Mouse (Mus musculus) midbrain, postnatal 0 days (tissue): ENCODE measurements around the gene Tlx3. TPM values are rescaled to one million over a fixed set of nuclear protein-coding genes. Genes with fewer than 3 reads are reported as not detected.

ENCODE experiments used
- ATAC-seq: fragments of 200-750 bp; cut with Nextera tagmentation; 2 replicates; pipeline ENCODE4 v1.8.0; 2017; ENCODE audit warnings: moderate number of reproducible peaks, mild to moderate bottlenecking, moderate TSS enrichment, moderate library complexity; ENCODE audit not compliant: low FRiP score
- DNase-seq: peaks from one replicate; pipeline ENCODE4 v3.0.0-alpha.2; 2015; ENCODE audit warnings: low spot score
- H3K27ac ChIP-seq: fragments of 300-500 bp; sonication (generic); 2 replicates; pipeline ENCODE4 v1.5.1; 2014; ENCODE audit warnings: low read depth, mild to moderate bottlenecking, low read length, mixed read lengths
- H3K27me3 ChIP-seq: fragments of 300-500 bp; sonication (generic); 2 replicates; pipeline ENCODE4 v1.6.1; 2014; ENCODE audit warnings: low read length, control low read depth, mixed read lengths; ENCODE audit not compliant: insufficient read depth
- H3K36me3 ChIP-seq: fragments of 300-500 bp; sonication (generic); 2 replicates; pipeline ENCODE4 v1.6.1; 2014; ENCODE audit warnings: low read length, control low read depth, mixed read lengths; ENCODE audit not compliant: insufficient read depth
- H3K4me1 ChIP-seq: fragments of 300-500 bp; sonication (generic); 2 replicates; pipeline ENCODE4 v1.6.1; 2014; ENCODE audit warnings: mild to moderate bottlenecking, control low read depth, antibody characterized with exemption, low read length, mixed read lengths; ENCODE audit not compliant: insufficient read depth
- H3K4me2 ChIP-seq: fragments of 300-500 bp; sonication (generic); 2 replicates; pipeline ENCODE4 v1.6.1; 2014; ENCODE audit warnings: low read depth, mild to moderate bottlenecking, low read length, mixed read lengths; ENCODE audit not compliant: poor library complexity, severe bottlenecking
- H3K4me3 ChIP-seq: fragments of 300-500 bp; sonication (generic); 2 replicates; pipeline ENCODE4 v1.5.1; 2014; ENCODE audit warnings: low read depth, mild to moderate bottlenecking, low read length, moderate library complexity
- H3K9ac ChIP-seq: fragments of 300-500 bp; sonication (generic); replicated peaks from 2 replicates; pipeline ENCODE4 v1.6.1; 2014; ENCODE audit warnings: mild to moderate bottlenecking, low read length, moderate library complexity, mixed read lengths; ENCODE audit not compliant: poor library complexity, severe bottlenecking
- H3K9me3 ChIP-seq: fragments of 300-500 bp; sonication (generic); 2 replicates; pipeline ENCODE4 v1.6.1; 2016; ENCODE audit warnings: low read length, control low read depth
- CTCF ChIP-seq: IDR thresholded peaks from 2 replicates; pipeline ENCODE4 v1.5.1; 2016; ENCODE audit warnings: antibody characterized with exemption, mild to moderate bottlenecking
- WGBS: fragments of 180-500 bp; shearing (Covaris S2); extraction: QIAGEN DNeasy Blood & Tissue Kit; methylation state at CpG from one replicate; pipeline ENCODE4 v1.1.7; 2014; 5-methylcytosine and 5-hydroxymethylcytosine counted together
- polyA plus RNA-seq: library from polyadenylated mRNA; unstranded; fragments of >200 nt; fragmentation: Nextera tagmentation; extraction: Ambion mirVana; gene quantifications from 2 replicates; pipeline ENCODE4 v1.2.1, GENCODE M21; 2015
- total RNA-seq: library from RNA; depleted of rRNA; stranded (reverse); fragments of >200 nt; gene quantifications from 2 replicates; pipeline ENCODE4 v1.2.3, GENCODE M21; 2014; rRNA removed

The Tlx3 gene
- total and polyA plus RNA-seq, 2 experiments from 2014 or later = 0.22 to 7.2 TPM

DNA sequence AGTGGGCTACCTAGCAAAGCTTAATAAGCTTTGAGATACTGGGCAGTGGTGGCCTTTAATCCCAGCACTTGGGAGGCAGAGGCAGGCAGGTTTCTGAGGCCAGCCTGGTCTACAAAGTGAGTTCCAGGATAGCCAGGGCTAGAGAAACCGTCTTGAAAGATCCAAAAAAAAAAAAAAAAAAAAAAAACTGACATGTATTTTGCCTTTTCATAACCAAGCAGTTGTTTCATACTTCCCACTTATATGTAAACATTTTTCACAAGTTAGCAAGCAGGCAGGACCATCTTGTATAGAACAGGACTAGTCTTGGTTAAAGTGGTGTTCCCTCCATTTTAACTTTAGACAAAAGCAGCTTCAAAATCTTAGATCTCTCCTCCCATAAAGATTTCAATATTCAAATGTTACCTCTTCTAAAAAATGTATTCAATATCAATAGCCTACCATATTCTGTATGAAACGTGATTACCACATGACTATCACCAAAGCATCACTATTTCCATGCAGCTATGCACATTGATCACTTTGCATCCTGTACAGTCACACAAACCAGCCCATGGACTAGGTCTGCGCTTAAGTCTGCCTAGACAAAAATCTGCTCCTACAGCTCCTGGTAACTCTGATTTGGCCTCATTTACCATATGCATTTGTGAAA is 52.1 kb downstream of the Tlx3 start:
- no peak for TF ChIP-seq CTCF
- WGBS = 82% methylated on average over 3 of the region's 3 CpGs
- H3K4me2 ChIP-seq = no peak overlapping the region
- H3K4me1 ChIP-seq = no peaks in the 10 kb centered on the region
- H3K9me3 ChIP-seq = no peaks in the 10 kb centered on the region
- peaks cover 24% of the 10 kb centered on the region for H3K36me3 ChIP-seq
- DNase-seq = no peak
- no peak overlapping the region for H3K4me3 ChIP-seq
- no peaks in the 10 kb centered on the region for H3K27me3 ChIP-seq
- no peak for ATAC-seq
- no peak overlapping the region for H3K27ac ChIP-seq
- H3K9ac ChIP-seq = no peak overlapping the region

Other genes with a start within 250 kb of the Tlx3 start
- 6.7 and 10.8 TPM in 2 replicates for gene Fgf18, start 56.2 kb downstream of the Tlx3 start, total RNA-seq
- gene Fgf18, start 56.2 kb downstream of the Tlx3 start, polyA plus RNA-seq = 6.5 and 7.7 TPM in 2 replicates
- 303 and 313 TPM in 2 replicates for gene Npm1, start 40.4 kb downstream of the Tlx3 start, total RNA-seq
- gene Npm1, start 40.4 kb downstream of the Tlx3 start, polyA plus RNA-seq = 321 and 334 TPM in 2 replicates
- 0.88 TPM in 1 of 2 replicates, not detected in the other for gene Gm12117, start 73.1 kb upstream of the Tlx3 start, total RNA-seq
- gene Gm12117, start 73.1 kb upstream of the Tlx3 start, polyA plus RNA-seq = not detected in 2 replicates